Mouse (Mus musculus) thymus, postnatal 36 days (tissue): ENCODE measurements at regions not wholly inside any gene's neighbourhood (a gene's known extent, or its start where the extent isn't known, plus 50 kb on each side); places are given as distances from the start of the nearest gene placed in this dataset.

ENCODE experiments used
- DNase-seq, 2 experiments: peaks; one replicate each; pipeline ENCODE4 v3.0.0; 2022; ENCODE audit warnings: mixed read lengths in 2 of 2

DNA sequence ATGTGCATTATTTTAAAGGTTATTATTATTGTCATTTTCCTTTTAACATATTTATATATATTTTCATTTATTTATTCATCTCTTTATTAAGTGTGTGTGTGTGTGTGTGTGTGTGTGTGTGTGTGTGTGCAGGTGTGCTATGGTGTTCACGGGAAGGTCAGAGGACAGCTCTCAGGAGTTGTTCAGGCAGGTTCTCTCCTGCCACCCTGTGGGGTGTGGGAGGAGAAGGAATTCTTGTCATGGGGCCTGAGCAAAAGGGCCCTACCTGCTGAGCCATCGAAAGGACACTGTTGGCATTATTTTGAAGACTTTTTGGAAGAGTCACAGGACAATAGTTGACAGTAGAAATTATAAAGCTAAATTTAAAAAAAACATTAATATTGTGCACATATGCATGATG, 216.4 kb upstream of the Gadl1 start:
- DNase-seq: no peak

DNA sequence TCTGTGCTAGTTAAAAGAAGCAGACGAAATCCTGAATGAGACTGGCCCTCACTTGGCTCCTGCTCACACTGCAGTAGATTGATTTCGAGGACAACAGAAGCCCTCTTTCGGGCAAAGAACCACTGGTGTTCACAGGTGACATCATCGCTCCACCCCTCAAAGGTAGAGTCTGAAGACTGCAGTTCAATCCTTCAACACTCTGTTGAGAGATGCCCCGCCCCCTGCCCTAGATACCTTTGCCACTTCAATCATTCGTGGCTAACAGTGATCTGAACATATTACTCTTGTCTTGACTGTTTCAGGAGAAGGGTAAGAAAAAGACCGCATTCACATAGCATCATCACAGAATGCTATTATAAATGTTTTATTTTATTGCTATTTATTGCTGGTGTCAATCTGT, 205.5 kb upstream of the Gadl1 start:
- peak; percentile 71 to 80 for DNase-seq

DNA sequence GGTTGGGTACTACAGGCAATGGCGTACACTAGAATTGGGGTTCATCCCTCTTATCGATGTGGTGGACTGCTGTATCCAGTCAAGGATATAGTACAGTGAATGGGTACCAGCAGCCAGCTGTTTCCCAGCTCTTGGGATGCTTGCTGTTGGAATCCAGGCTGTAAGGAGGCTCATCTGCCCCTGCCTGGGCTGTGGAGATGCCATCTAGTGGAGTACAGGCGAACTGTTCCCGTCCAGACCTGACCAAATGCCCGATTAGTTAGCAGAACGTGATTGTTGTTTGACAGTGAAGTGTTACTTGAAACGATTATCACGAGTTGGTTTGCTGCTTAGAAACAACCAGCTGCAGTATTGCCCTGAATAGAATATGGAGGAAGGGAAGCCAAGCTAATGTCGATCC, 205.0 kb upstream of the Gadl1 start:
- DNase-seq: peak; percentile 42 to 46

DNA sequence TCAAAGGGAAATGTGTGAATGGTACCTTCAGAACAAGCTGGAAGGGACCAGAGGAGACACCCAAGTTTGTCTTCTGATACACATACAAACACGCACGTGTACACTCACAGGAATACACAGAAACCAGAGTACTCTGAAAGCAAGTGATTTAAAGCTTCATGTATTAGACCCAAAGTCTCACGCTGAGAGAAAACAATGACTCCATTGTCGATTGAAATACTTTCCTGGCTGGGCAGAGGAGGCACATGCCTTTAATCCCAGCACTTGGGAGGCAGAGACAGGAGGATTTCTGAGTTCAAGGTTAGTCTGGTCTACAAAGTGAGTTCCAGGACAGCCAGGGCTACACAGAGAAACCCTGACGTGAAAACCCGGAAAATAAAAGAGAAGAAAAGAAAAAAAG, 203.5 kb upstream of the Gadl1 start:
- no peak for DNase-seq

DNA sequence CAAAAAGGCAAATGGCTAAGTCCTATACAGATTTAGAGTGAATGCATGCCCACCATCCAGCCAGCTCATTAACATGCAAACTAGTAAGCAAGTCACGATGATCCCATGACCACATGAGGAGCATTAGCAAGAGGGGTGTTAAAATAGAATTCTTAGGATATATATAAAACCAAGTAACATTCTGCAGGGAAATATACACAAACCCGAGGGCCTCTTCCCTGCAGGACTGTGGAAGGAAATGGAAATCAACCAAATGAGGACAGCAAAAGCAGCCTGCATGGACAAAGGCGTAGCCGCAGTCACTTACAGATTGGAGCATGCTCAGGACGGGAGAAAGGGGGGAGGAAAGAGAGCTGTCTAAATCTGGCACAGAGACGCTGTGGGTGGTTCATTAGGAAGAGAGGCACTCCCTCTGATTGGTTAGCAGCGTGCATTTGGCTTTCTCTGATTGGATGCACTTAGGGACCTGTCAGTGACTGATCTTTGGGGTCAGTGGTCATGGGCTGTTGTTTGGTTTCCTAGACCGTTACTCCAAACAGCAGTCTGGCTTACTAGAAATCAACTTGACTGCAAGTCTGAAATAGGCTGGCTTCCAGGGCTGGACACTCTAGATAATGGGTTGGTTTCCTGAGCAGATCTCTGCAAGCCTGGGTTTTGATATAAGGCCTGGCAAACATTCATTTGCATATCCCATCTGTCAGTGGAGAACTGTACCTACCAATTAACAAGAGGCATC, 200.9 kb upstream of the Gadl1 start:
- no peak for DNase-seq

DNA sequence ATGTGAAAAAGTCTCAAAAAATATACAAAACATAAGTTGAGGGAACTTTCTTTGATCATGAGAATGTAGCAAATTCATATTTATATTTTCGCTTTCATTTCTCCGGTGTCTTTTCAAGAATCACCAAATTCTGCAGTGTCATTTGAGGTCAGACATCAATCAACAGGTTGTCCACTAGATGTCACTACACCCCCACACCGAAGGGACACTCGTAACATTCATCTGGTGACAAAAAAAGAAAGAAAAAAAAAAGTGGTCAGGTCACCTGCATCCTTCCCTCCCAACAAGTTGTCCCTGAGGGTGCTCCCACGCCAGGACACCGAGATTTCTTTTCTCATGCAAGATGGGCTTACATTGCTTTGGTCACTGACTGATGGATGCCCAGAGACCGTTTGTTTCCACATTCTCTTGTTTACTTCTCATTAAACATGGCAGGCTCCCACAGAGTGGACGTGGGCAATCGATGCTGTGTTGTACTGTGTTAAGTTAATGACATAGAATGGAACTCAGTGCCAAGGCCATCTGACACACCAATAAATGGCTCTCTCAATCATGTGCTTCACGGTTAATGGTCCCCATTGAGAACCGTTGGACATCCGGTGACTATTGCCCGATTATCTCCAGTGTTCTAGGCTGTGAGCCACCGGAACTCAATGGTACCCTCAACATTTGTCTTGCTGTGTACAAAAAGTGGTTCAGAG, 199.1 kb upstream of the Gadl1 start:
- no peak for DNase-seq

DNA sequence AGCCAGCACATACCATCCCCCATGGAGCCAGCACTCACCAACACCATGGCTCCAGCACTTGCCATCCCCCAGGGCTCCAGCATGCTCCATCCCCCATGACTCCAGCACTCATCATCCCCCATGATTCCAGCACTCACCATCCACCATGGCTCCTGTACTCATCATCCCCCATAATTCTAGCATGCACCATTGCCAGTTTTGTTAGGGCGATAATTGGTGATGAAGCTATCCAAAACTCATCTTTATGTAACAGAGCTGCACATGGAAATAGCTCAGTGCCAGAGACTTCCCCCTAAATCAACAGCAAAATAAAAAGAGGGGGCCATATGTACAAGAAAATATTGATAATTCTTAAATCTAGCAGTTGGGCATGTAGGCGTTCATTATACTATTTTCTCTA, 188.9 kb upstream of the Gadl1 start:
- no peak for DNase-seq

DNA sequence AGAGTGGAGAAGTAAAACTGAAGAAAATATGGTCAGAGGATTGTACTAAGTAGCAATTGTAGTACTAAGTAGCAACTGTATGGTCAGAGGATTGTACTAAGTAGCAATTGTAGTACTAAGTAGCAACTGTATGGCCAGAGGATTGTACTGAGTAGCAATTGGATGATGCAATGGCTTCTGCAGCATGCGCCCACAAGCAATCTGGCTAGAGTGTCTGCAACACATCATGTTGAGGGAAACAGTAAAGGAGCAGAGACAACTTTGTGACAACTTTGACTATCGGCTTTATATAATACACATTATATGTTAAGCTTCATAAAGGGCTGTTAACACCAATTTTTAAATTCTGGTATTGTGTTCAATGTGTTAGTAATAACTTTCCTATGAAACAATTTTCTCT, 188.4 kb upstream of the Gadl1 start:
- no peak for DNase-seq

DNA sequence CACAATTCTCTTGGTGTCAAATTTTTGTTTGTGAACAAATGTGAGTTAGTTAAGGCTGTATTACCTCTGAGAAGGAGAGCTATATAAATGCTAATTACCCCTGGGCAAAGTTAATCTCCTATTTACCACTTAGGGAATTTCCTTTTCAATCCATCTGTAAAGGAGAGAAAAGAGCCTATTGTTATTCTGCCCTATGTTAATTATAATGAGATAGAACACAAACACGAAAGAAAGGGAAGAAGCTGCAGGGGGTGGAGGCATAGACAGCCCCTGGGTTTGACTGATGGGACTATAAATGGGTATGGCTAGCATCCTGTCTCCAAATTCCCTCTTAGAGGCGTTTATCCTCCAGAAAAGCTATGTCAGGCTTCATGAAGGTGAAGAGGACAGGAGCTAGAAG, 185.2 kb upstream of the Gadl1 start:
- DNase-seq: no peak

DNA sequence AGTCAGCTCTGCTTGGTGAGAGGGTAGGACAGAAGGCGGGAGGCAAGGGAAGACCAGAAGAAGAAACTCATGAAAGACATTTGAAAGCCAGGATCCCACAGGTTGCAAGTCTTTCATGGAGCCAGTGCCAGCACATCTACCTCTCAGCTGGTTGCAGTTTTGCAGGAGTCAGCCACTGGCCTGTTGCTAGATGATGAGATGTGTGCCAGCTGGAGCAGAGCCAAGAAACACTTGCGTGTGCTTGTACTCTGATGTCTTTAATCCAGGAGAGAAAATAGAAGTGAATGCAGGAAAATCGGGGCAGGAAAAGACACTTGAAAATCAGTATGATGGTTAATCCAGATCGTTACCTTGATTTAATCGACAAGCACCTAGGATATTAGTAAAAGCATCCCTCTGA, 181.9 kb upstream of the Gadl1 start:
- no peak for DNase-seq

DNA sequence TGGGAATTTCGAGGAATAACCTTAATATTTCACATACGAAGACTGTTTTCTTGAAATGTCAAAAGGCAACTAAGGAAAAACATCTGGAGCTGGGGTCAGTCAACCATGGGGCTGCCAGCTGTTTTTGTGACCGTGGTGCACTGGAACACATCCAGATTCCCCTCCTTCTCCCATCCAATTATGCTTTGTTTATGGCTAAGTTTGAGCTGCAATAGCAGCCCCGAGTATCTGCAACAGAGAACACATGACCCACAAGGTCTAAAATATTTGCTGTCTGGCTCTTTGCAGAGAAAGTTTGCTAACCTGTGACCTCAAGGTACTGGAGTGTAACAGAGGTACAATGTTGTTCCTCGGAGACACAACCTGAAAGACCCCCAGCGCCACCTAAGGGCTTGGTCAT, 177.7 kb upstream of the Gadl1 start:
- peak in 1 of 2 experiments; percentile 9 for DNase-seq

DNA sequence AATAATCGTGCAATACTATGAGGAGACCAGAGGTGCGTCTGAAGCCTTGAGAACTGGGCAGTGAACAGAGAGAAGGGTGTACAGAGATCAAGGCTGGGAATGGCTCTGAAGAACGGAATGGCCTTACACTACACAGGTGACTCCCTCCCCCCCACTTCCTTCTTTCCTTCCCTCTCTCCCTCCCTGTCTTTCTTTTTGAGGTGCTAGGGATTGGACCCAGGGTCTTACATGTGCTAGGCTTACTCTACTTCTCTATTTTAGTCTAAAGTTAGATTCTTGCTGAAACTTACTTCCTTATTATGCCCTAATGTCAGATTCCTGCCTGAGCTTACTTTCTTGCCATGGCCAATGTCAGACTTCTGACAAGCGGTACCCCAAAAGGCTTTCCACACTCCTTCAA, 176.2 kb upstream of the Gadl1 start:
- no peak for DNase-seq

DNA sequence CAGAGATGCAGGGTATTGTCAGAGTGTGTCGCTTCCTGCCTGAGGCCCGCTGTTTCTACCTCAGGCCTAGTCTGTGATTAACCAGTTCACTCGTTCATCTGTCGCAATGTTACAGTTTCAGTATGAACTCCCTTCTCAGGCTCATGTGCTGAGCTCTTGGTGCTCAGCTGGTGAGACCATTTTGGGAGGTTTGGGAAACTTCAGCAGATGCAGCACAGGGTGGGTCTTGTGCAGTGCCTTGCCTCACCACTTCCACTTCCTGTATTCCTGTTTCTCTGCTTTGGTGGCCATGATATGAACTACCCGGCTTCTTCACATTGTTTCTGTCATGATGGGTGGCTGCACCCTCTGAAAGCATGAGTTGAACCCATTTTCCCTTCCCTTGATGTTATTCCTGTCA, 169.3 kb upstream of the Gadl1 start:
- no peak for DNase-seq

DNA sequence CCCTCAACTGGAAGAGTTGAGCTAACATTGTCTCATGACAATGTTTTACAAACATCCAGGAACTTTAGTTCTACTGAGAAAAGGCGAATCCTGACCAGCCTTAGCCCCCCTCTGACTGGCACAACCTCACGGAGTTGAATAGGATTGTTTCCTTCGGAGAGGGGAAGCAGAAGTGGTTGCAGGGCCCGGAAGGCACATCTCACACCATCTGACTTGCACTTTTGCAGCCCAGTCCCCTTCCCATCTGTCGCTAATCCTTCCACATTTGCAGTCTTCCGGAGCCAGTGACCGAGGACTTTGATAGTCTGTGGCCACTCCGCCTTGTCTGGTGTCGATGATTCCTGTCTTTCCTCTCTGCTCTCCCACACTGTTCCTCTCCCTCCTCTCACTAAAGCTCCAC, 162.8 kb upstream of the Gadl1 start:
- no peak for DNase-seq

DNA sequence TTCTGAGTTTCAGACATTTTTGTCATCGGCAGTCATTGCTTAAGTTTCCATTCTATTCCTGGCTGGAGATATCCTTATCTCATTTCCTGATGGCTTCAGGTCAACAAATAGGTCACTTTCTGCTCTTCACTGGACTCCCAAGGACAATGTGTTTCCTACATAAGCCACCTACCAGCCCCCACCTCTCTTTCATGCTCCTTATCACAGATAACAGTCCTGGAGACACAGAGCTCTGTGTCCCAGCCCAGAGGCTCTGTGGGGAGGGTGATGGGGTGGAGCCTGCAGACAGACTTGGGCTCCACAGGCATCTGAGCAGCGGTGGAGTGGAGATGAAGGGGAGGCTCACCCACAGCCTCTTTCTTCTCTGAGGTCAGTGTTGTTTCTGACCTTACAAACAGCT, 148.8 kb upstream of the Gadl1 start:
- no peak for DNase-seq

DNA sequence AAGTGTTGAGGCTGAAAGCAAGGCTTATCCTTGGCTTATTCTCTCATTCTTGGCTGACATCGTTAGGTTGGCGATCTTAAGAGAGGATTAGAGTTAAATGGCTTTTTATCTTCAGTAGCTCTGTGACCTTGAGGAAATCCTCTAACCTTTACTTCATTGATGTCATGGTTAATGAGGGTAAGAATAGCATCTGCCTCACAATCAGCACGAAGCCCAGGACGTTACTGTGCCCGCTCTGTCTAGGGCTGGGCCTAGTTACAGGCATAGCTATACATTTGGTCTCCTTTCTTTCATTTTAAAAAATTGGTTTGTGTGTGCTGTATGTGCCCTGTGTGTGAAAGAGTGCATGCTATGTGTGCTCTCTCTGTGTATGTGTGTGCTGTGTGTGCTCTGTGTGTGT, 145.1 kb upstream of the Gadl1 start:
- no peak for DNase-seq

DNA sequence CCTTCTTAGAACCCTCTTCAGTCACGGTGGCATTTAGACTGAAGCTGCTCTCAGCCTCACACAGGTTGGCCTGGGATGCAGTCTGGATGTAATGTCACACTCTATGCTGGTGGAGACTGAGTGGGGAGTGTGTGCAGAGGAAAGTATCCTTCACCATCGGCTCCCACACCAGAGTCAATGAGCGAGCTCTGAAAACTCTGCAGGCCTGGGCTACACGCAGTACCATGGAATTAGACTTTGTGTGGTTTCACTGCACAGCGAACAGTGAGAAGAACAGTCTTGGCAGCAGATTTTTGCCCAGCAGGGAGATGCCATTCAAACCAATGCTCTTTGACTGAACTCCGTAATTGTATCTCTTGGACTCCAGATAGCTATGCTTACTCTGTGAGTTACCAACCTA, 142.8 kb upstream of the Gadl1 start:
- DNase-seq: no peak

DNA sequence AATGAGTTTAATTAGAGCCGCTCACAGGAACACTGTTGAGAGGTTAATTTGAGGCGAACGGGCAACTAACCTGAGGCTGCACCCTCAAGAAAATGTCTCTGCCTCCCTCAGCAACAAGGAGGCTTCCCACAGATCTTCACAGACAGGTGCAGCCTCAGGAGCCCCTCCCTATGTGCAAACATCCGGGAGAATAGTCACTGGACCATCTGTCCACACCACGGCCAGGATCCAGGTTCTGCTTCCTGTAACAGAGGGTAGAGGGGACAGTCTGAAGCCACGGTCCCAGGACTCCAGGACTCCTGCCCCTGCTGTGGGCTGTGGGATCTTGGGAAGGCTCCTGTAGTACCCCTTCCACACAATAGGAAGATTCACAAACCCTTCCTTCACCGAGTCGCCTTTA, 134.1 kb upstream of the Gadl1 start:
- no peak for DNase-seq

DNA sequence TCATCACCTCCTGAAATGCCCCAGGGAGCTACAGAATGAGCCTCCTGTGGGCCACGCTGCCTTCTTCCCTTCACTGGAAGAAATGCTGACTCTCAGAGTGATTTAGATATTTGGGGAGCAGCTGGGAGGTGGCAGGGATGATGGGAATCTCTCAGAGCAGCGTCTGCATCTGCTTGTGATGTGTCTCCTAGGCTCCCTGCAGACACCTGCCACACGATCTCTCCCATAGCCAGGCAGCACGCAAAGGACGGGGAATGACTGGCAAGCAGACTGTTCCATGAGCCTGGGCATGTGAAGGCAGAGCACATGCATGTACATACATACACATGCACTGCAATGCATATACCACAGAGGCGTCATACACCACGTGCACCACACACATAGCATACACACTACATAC, 133.4 kb upstream of the Gadl1 start:
- no peak for DNase-seq

DNA sequence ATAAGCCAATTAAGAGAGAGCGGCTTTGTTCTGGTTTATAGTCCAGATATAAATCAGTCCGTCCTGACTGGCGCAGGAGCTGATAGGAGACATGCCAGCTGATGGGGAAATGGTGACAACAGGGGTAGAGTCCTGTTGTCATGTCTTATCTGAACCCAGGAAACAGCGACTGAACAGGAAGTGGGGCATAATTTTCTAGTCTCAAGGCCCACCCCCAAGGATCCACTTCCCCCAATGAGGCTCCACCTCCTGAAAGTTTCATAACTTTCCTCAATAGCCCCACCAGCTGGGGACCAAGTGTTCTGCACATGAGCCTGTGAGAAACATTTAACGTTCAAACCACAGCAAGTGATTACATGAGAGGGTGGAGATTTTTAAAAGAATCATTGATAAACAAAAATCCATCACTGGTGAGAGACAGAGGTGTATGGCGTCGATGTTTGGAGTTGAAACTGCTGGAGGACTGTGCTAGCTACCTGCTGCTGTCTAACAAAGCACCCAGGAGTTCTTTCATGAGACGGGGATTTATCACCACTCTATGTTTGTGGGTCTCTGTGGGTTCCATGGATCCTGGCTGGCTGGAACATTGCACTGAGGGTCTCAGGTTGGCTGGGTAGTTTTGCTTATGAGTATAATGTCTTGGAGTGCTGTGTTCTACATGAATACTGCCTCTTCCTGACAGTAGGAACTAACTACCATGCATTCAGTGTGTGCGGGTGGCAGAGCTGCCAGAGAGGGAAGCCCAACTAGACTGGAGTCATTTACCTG, 132.0 kb upstream of the Gadl1 start:
- peak in 1 of 2 experiments; percentile 10 for DNase-seq

DNA sequence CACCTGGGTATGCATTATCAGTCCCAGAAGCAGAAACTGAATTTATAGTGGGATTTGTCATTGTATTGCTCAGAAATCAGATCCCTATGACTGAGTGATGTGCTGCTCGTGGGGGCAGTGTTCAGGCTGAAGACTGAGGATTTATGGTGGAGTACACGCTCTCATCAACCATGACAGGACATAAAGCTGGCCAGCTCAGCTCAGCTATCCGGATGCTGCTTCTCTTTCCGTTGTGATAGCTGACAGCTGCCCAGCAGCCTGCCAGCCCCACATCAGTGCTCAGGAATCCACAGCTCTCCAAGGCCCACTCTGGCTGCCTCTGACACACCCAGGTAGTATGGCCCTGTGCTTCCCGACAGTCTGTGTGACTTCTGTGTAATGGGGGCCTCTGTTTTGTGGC, 130.4 kb upstream of the Gadl1 start:
- no peak for DNase-seq

DNA sequence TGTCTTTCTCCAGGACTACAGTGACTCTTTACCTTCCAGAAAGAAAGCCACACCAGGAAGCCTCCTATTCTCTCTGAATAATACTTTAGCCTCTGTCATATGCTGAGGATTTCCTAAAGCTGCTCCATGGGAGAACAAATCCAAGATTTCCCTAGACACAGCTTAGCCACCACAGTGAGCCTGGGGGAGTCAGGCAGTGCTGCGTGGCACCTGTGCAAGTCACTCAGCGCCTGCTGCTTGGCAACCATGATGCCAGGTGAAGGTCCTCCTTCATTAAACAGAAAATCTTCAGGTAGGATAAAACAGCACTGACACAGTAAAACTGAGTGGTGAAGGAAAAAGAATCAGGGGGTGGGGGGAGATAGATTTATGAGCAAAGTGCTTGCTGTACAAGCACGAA, 109.9 kb upstream of the Gadl1 start:
- no peak for DNase-seq

DNA sequence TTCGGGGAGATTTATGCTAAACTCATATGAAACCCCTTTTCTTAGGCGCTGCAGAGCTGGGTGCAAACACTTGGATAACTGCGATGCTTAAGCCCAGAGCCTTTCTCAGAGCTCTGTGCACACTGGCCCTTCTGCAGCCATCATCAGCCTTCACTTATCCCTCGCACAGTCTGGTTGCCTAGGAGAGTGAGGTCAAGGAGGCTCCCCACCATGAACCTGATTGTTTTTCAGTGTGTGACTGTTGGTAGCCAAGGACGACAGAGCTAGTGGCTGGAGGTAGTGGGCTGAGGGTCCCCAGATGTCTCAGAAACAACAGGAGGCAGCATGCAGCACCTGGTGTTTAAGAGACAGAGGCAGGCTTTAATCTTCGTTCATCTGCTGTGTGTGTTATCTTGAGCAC, 108.6 kb upstream of the Gadl1 start:
- no peak for DNase-seq

DNA sequence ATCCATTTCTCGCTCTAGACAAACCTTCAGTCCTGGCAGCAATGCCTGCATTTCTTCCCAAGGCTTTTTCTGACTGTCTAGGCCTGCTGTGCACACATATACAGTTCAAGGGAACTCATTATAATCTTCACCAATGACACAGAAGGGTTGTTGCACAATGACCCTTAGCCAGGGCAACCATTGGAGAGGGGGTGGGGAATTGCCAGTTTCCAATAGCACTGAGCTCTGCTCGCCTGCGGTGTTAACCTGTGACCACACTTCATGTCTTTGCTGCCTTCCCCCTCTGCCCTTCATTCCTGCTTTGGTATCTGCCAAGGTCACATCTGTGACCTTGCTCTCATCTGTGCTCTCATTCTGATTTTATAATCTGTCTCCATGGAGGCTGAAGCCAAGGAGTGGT, 106.2 kb upstream of the Gadl1 start:
- no peak for DNase-seq
